Mouse (Mus musculus): ENCODE data around the gene B3gnt2. TPM values are rescaled to one million over a fixed set of nuclear protein-coding genes. Genes with fewer than 3 reads are reported as not detected.

B3gnt2 gene
- polyA plus RNA-seq, 1 experiment from 2014 or later, result 6.5 TPM

- WGBS, result 46% methylated on average over 8 of the region's 8 CpGs
- no peak for ATAC-seq (replicated peaks; ENCODE audit: insufficient number of reproducible peaks, insufficient read depth, low FRiP score, low read depth)
- Histone ChIP-seq H3K27me3 (no peaks in the 10 kb centered on the region), H3K36me3 (no peaks in the 10 kb centered on the region), H3K4me1 (replicated peaks) (peaks cover 56% of the 10 kb centered on the region), H3K9ac (no peak overlapping the region), H3K27ac (no peak overlapping the region), H3K4me3 (no peak overlapping the region), H3K4me2 (no peak overlapping the region), H3K9me3 (replicated peaks) (no peaks in the 10 kb centered on the region)
Observed at GRCm38 (mm10) chr11:22846960-22847731, 13.6 kb downstream of the B3gnt2 start.

GRCm38 (mm10) chr11:22846093-22846835, 14.5 kb downstream of the B3gnt2 start:
- peaks cover 54% of the 10 kb centered on the region for H3K4me1 ChIP-seq (replicated peaks)
- H3K9ac ChIP-seq, result no peak overlapping the region
- no peaks in the 10 kb centered on the region for H3K36me3 ChIP-seq
- H3K9me3 ChIP-seq (replicated peaks), result no peaks in the 10 kb centered on the region
- H3K4me2 ChIP-seq, result no peak overlapping the region
- H3K27ac ChIP-seq, result no peak overlapping the region; the same call in 1 of the 2 replicates
- no peaks in the 10 kb centered on the region for H3K27me3 ChIP-seq
- WGBS, result 62% methylated on average over 6 of the region's 6 CpGs
- no peak overlapping the region for H3K4me3 ChIP-seq
- no peak for ATAC-seq (replicated peaks; ENCODE audit: insufficient number of reproducible peaks, insufficient read depth, low FRiP score, low read depth)

- H3K4me1 ChIP-seq (replicated peaks), result peaks cover 43% of the 10 kb centered on the region
Observed at GRCm38 (mm10) chr11:22844754-22845718, 15.7 kb downstream of the B3gnt2 start.

GRCm38 (mm10) chr11:22839456-22839855, 21.3 kb downstream of the B3gnt2 start:
- 80% methylated on average over 3 of the region's 3 CpGs for WGBS
- H3K4me1 ChIP-seq (replicated peaks), result peaks cover 4% of the 10 kb centered on the region; the same call in 1 of the 2 replicates
- no peak overlapping the region for H3K9ac ChIP-seq
- H3K27ac ChIP-seq, result no peak overlapping the region
- no peaks in the 10 kb centered on the region for H3K9me3 ChIP-seq (replicated peaks)
- no peak overlapping the region for H3K4me2 ChIP-seq
- H3K36me3 ChIP-seq, result no peaks in the 10 kb centered on the region
- no peak overlapping the region for H3K4me3 ChIP-seq
- no peaks in the 10 kb centered on the region for H3K27me3 ChIP-seq
- ATAC-seq (replicated peaks; ENCODE audit: insufficient number of reproducible peaks, insufficient read depth, low FRiP score, low read depth), result no peak

More at GRCm38 (mm10) chr11:22844754-22845718, 15.7 kb downstream of the B3gnt2 start:
- H3K27me3 ChIP-seq, result no peaks in the 10 kb centered on the region
- H3K27ac ChIP-seq, result no peak overlapping the region
- no peak for ATAC-seq (replicated peaks; ENCODE audit: insufficient number of reproducible peaks, insufficient read depth, low FRiP score, low read depth)
- H3K36me3 ChIP-seq, result no peaks in the 10 kb centered on the region
- H3K4me2 ChIP-seq, result no peak overlapping the region
- H3K9ac ChIP-seq, result no peak overlapping the region
- H3K9me3 ChIP-seq (replicated peaks), result no peaks in the 10 kb centered on the region
- 55% methylated on average over 4 of the region's 4 CpGs for WGBS
- H3K4me3 ChIP-seq, result no peak overlapping the region

- H3K9ac ChIP-seq, result no peak overlapping the region
- peaks cover 4% of the 10 kb centered on the region; the same call in 1 of the 2 replicates for H3K4me1 ChIP-seq (replicated peaks)
- no peaks in the 10 kb centered on the region for H3K36me3 ChIP-seq
- no peak overlapping the region for H3K4me2 ChIP-seq
- 47% methylated on average over 1 of the region's 1 CpGs for WGBS
- no peak for ATAC-seq (replicated peaks; ENCODE audit: insufficient number of reproducible peaks, insufficient read depth, low FRiP score, low read depth)
- no peak overlapping the region for H3K27ac ChIP-seq
- H3K4me3 ChIP-seq, result no peak overlapping the region
- H3K27me3 ChIP-seq, result no peaks in the 10 kb centered on the region
- no peaks in the 10 kb centered on the region for H3K9me3 ChIP-seq (replicated peaks)
Observed at GRCm38 (mm10) chr11:22838361-22838760, 22.4 kb downstream of the B3gnt2 start.

GRCm38 (mm10) chr11:22836269-22836668, 24.5 kb downstream of the B3gnt2 start:
- no peaks in the 10 kb centered on the region for H3K9me3 ChIP-seq (replicated peaks)
- H3K4me2 ChIP-seq, result no peak overlapping the region
- no peak for ATAC-seq (replicated peaks; ENCODE audit: insufficient number of reproducible peaks, insufficient read depth, low FRiP score, low read depth)
- no peaks in the 10 kb centered on the region for H3K36me3 ChIP-seq
- no peak overlapping the region for H3K9ac ChIP-seq
- no peak overlapping the region for H3K4me3 ChIP-seq
- H3K27me3 ChIP-seq, result no peaks in the 10 kb centered on the region
- no peak overlapping the region for H3K27ac ChIP-seq
- H3K4me1 ChIP-seq (replicated peaks), result no peaks in the 10 kb centered on the region; the same call in 1 of the 2 replicates
- WGBS, result 87% methylated on average over 10 of the region's 10 CpGs

- no peaks in the 10 kb centered on the region for H3K36me3 ChIP-seq
- ATAC-seq (replicated peaks; ENCODE audit: insufficient number of reproducible peaks, insufficient read depth, low FRiP score, low read depth), result no peak
- no peak overlapping the region for H3K9ac ChIP-seq
- WGBS, result 83% methylated on average over 4 of the region's 4 CpGs
- no peak overlapping the region for H3K27ac ChIP-seq
- no peak overlapping the region for H3K4me3 ChIP-seq
- H3K4me2 ChIP-seq, result no peak overlapping the region
- H3K9me3 ChIP-seq (replicated peaks), result no peaks in the 10 kb centered on the region
- H3K4me1 ChIP-seq (replicated peaks), result peaks cover 6% of the 10 kb centered on the region
- no peaks in the 10 kb centered on the region for H3K27me3 ChIP-seq
Observed at GRCm38 (mm10) chr11:22832600-22832999, 28.2 kb downstream of the B3gnt2 start.

- H3K4me1 ChIP-seq (replicated peaks), result peaks cover 6% of the 10 kb centered on the region
- no peaks in the 10 kb centered on the region for H3K36me3 ChIP-seq
- H3K27me3 ChIP-seq, result no peaks in the 10 kb centered on the region
- WGBS, result 75% methylated on average over 11 of the region's 11 CpGs
- H3K9me3 ChIP-seq (replicated peaks), result no peaks in the 10 kb centered on the region
- no peak overlapping the region for H3K27ac ChIP-seq
- H3K4me3 ChIP-seq, result no peak overlapping the region
- H3K4me2 ChIP-seq, result no peak overlapping the region
- no peak overlapping the region for H3K9ac ChIP-seq
- ATAC-seq (replicated peaks; ENCODE audit: insufficient number of reproducible peaks, insufficient read depth, low FRiP score, low read depth), result no peak
Observed at GRCm38 (mm10) chr11:22831916-22832315, 28.8 kb downstream of the B3gnt2 start.

- no peak for ATAC-seq (replicated peaks; ENCODE audit: insufficient number of reproducible peaks, insufficient read depth, low FRiP score, low read depth)
- Histone ChIP-seq H3K27me3 (no peaks in the 10 kb centered on the region), H3K9ac (no peak overlapping the region), H3K9me3 (replicated peaks) (no peaks in the 10 kb centered on the region), H3K27ac (no peak overlapping the region), H3K4me3 (no peak overlapping the region), H3K4me2 (no peak overlapping the region), H3K36me3 (no peaks in the 10 kb centered on the region), H3K4me1 (replicated peaks) (peaks cover 6% of the 10 kb centered on the region)
- 59% methylated on average over 6 of the region's 6 CpGs for WGBS
Observed at GRCm38 (mm10) chr11:22830684-22831083, 30.1 kb downstream of the B3gnt2 start.

GRCm38 (mm10) chr11:22830179-22830611, 30.6 kb downstream of the B3gnt2 start:
- 41% methylated on average over 5 of the region's 5 CpGs for WGBS
- ATAC-seq (replicated peaks; ENCODE audit: insufficient number of reproducible peaks, insufficient read depth, low FRiP score, low read depth), result no peak
- H3K27ac ChIP-seq, result no peak overlapping the region

More at GRCm38 (mm10) chr11:22830179-22830611, 30.6 kb downstream of the B3gnt2 start:
- H3K9ac ChIP-seq, result no peak overlapping the region
- peaks cover 6% of the 10 kb centered on the region for H3K4me1 ChIP-seq (replicated peaks)
- no peak overlapping the region for H3K4me3 ChIP-seq
- H3K27me3 ChIP-seq, result no peaks in the 10 kb centered on the region
- no peaks in the 10 kb centered on the region for H3K9me3 ChIP-seq (replicated peaks)
- H3K4me2 ChIP-seq, result no peak overlapping the region
- no peaks in the 10 kb centered on the region for H3K36me3 ChIP-seq
